Mouse (Mus musculus) heart, adult 10 weeks (tissue): ENCODE data around the gene Rapgef2. TPM values are rescaled to one million over a fixed set of nuclear protein-coding genes. Genes with fewer than 3 reads are reported as not detected.

Experiments
- polyA plus RNA-seq: library from polyadenylated mRNA; stranded (reverse); fragments of 350-450 nt; fragmentation: Illumina TruSeq; extraction: RNeasy Lipid Tissue Mini Kit (QIAGEN cat#74804); gene quantifications from one replicate; pipeline ENCODE4 v1.2.3, GENCODE M21; 2014; ENCODE audit warnings: low read depth, low replicate concordance

Rapgef2 gene
- 13.8 TPM for polyA plus RNA-seq

DNA sequence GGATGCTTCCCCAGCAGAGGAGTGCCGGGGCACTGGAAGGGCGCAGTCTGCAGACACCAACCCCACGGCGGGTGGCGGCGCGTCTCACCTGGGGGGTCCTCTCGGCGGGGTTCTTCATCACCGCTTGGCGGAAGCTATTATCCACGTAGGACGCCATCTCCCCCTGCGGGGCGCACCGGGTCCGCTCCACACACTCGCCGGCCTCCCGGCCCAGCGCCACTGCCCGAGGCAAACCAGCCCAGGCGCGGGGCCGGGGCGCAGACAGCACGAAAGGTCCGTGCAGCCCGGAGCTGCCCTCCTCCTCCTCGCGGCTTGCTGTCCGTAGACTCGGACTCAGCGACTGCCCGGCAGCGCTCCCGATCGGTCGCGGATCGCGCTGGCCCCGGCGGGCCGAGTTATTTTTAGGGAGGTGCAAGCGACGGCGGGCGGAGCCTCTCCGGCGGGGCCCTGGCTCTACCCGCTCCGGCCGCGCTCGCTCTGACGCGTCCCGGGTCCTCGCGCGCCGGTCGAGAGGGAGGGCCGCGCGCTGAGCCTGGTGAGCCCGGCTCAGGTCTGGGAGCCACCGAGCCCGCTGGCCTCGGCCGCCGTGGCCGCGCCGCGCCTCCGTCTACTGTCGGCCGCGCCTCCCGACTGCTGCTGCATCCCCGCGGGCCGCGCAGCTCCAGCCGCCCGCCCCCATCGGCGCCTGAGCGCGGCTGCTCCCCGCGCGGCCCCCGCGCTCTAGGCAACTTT lies at the start of gene Rapgef2:
Gene Rapgef2, minus strand, starts transcription at position 142 of the 732 bp plus-strand sequence.

Other genes starting within 250 kb of the Rapgef2 start
- not detected for gene Gm17359, start 50.1 kb upstream of the Rapgef2 start, polyA plus RNA-seq